Mouse (Mus musculus): ENCODE measurements around the gene Myo3b.

- TF ChIP-seq POLR2A (IDR thresholded peaks at IDR 0.05; ENCODE audit: low read depth, low read length), result no peak
- TF ChIP-seq CTCF (IDR thresholded peaks at IDR 0.05; ENCODE audit: borderline replicate concordance, insufficient read depth, low read length), result no peak
These were observed 210.9 kb downstream of the Myo3b start for GRCm38 (mm10) chr2:70249872-70250271.

Data from embryonic fibroblast, embryonic 13.5 days (primary cell).